Mouse (Mus musculus) liver, adult 2 months (tissue): ENCODE measurements around the gene Crhr2.

Source experiments
- CTCF ChIP-seq: fragments of 200-500 bp; IDR thresholded peaks from 2 replicates; pipeline ENCODE4 v1.5.1; 2011; ENCODE audit warnings: low read depth, low read length, control low read depth
- POLR2A ChIP-seq: fragments of 200-500 bp; IDR thresholded peaks from 2 replicates; pipeline ENCODE4 v1.6.1; 2011; ENCODE audit warnings: low read length, control low read depth; ENCODE audit not compliant: insufficient read depth; ENCODE audit errors: extremely low read depth

DNA sequence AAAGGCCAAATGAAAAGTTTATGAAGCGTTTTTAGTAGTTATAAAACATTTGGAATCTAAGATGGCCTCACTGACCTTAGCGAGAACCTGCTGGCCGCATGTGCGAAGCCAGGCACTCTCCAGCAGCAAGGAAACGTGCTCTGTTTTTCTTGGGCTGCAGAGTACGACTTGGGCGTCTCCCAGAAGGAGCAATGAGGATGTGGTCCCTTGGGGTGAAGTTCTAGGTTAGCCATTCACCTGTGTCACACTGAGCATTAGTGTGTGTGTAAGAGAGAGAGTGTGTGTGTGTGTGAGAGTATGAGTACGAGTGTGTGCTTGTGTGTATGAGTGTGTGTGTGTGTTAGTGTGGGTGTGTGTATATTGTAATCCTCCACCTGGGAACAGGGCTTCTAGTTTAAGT lies 89.6 kb downstream of the Crhr2 start:
- TF ChIP-seq CTCF (no peak), POLR2A (no peak)
